Mouse (Mus musculus) left cerebral cortex, postnatal 4 days (tissue): ENCODE measurements around the gene Ppil1. TPM values are rescaled to one million over a fixed set of nuclear protein-coding genes. Genes with fewer than 3 reads are reported as not detected.

Experiments used
- DNase-seq: peaks from one replicate; pipeline ENCODE4 v3.0.0-alpha.2; 2022
- intact Hi-C: fragments of 180-260 bp; cut with DNase I; formaldehyde crosslinking; loops from one replicate; pipeline ENCODE4 v1.15.1; 2025
- total RNA-seq, 2 experiments: library from RNA; stranded (reverse); gene quantifications; 2 replicates each; pipeline ENCODE4 v1.2.3; 2021

The Ppil1 gene
- total RNA-seq = 10 to 100 TPM; 35.1 to 40.5 TPM

DNA sequence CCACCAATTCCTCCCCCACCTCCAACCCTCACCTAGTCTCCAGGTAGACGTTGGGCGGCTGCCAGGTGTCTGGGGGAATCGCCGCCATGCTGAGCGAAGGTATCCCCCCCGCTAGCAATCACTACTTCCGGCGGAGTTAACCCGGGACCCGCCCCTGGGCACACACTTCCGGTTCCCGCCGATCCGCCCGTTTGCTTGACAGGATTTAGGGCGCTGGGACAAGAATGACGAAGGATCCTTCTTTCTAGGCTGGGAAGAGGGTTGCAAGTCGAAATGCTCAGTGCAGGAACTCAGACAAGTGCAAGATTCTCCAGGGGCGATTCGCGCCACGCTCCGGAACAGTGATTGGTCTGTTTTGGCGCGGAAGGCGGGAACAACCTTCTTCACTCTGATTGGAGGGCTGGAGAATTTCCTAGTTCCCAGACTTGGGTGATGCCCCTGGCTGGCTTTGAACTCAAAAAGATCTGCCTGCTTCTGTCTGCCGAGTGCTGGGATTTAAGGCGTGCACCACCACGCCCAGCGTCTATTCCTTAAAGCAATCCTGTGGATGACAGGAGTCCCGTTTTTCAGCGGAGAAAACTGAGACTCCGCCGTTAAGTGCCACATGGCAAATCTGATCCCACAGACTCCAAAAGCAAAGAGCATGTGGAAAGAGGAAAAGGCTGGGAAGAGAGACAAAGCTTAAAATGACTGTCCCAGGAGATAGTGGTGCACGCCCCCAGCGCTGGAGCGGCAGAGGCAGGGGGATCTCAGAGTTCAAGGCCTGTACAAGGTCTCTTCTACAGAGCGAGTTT lies at the start of gene Ppil1:
Gene Ppil1 (minus strand): TSS at position 347 of the 794 bp plus-strand sequence.
- intact Hi-C loops = no loop called here
- peak; percentile 82 for DNase-seq

DNA sequence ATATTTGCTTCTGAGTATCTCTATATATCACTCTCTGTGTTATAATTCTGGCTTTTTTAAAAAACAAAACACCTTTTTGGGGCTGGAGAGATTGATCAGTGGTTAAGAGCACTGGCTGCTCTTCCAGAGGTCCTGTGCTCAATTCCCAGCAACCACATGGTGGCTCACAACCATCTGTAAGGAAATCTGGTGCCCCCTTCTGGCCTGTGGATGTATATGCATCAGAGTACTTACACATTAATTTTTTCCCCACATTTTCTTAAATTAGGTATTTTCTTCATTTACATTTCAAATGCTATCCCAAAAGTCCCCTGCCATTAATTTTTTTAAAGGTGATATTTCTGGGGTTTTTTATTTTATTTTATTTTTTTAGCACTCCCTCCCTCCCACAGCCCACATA lies 49.3 kb upstream of the Ppil1 start:
- intact Hi-C loops = no loop called here
- DNase-seq = no peak

DNA sequence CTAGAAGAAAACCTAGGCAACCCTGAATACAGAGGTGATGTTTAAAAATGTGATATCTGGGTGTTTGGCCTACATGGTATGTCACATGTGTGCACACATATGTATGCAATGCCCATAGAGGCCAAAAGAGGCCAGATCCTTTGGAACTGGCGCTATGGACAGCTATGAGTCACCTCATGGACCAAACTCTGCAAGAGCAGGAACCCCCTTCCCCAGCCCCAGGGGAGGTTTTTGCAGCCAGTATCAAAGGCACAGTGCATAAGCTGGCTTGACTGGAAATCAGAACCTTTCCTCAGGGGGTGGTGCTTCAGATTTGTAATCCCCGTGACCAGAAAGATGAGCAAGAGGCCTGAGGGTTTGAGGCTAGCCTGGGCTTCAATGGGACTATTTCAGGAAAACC lies 48.1 kb upstream of the Ppil1 start:
- DNase-seq = no peak
- intact Hi-C loops = no loop called here

DNA sequence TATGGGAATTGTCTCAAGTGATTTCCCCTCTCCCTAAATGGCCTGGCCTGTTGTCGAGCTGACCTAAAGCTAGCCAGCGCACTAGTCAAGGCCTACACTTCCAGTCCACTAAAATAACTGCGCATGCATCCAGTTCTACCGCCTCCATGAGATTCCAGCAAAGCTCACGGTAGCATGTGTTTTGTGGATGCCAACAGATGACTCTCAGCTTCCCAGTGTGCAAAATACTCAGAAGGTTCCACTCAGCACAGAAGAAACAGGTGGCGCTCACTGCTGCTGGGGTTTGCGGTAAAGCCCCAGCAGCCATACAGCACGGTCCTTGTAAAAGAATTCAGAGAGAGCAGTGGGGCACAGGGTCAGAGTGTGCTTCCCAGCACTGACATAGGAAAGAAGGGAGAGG lies 47.6 kb upstream of the Ppil1 start:
- DNase-seq = no peak
- intact Hi-C loops = no loop called here

DNA sequence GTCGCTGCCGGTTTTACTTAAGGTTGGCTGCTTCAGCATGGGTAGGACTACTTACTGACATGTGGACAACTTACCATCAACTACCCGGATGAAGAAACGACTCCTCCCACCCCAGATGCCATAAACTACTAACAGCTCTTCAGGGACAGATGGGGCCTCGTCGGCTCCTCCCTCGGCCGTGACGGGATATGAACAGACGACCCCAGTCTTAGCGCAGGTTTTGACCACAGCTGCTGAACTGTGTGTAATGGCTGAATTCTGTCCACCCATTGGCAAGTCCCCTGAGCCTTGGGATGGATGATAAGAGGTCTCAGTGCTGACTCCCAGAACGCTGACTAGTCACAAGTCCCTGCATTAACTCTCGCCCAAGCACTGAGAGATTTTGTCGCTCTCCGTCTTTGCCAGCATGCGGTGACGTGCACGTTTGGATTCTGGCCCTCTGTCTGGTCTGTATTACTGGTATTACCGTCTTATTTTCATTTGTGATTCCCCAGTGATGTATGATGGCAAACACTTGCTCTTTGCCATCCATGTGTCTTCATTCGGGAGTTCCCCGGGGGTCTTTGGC lies 46.2 kb upstream of the Ppil1 start:
- intact Hi-C loops = no loop called here
- DNase-seq = peak; percentile 47

DNA sequence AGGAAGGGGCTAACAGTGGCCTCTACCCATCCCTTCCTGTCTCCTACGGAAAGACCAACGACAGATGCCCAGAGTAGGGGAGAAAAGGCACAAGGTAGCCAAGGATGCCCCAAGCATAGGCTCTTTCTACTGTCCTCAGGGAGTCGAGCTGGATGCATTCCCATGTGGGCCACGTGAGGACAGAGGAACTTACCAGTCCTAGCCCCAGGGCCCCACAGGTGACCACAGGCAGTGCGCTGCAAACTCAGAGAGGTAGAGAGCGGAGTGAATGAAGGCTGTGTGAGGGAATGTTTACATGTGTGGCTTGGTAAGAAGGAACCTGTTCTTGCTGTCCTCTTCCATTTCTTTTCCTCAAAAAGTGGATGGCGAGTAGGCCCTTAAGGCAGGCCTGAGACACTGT lies 41.9 kb upstream of the Ppil1 start:
- no peak for DNase-seq
- intact Hi-C loops = no loop called here

DNA sequence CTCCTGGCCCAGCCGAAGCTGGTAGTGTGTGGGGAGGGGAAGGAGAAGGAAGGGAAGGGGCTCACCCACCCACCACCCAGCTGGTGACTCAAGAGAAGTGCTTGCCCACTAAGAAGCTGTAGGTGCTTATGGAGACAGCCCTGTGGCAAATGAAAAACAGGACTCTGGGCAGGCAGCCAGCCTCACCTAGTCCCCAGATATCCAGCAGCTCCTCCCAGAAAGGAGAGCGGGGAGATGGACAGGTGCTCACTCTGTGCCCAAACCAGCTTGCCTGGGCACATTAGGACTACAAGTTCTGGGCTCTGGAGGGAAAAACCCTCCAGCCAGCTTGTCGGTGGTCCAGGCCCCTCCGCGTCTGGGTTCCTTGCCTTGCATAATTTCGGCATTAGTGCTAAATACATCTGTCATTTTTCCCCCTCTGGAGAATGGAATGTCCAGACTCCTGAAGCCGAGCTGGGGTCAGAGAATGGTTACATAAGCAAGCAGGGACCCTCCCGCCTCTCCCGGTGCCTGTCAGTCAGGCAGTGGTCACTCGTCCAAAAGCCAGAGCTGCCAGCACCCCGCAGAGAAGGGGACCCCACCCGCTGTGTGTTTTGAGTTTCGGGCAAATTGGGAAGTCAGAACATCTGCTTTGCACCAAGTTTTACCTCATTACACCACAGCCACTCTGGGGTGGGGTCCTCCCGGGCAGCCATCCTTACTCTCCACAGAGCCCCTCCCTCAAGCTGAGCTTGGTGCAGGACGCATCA lies 41.2 kb upstream of the Ppil1 start:
- no peak for DNase-seq
- intact Hi-C loops = no loop called here

DNA sequence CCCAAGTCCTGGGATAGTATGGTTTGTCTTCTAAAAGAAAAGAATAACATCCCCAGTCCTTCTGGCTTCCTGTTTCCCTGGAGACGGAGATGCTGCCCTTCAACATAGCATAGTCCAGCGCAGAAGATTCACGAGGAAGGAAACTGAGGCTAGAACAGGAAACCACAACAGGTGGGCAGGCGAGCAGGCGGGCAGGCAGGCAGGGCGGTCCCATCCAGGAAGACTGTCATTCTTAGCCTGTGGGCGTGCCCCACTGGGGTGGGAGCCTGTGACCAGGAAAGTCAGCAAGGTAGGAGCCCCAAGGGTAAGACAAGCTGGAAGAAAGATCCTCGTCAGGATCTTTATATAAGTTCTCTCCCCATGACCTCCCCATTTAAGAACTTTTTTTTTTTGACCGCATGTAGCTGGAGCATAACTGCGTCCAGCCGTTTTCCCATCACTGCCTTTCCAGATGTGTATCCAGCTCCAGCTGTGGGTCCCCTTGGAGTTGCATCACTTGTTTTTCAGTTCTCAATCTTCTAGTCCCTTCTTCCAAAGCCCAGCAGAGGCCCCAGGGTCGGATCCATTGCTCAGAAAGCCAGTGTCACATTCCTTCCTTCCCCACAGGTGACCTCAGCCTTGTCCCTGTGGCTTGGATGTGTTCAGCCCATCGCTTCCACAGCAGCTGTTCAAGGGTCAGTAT lies 40.5 kb upstream of the Ppil1 start:
- intact Hi-C loops = no loop called here
- DNase-seq = no peak

DNA sequence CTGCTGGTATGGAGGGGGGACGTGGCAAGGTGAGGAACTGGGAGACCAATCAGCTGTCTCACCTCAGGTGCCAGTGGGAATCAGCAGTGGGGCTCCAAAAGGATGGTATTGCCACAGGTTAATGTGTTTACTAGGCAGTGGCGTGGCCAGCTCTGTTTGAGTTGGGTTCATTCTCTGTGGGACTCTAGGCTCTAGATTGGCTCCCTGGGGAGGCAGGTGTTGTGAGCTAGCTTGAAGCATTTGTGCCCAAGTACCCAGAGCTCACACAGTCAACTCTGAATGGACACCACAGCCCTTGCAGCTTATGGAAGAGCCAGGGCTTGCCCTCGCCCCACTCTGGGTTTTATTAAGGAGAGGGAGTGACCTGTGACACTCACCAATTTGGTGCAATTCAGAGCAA lies 39.9 kb upstream of the Ppil1 start:
- intact Hi-C loops = no loop called here
- no peak for DNase-seq

DNA sequence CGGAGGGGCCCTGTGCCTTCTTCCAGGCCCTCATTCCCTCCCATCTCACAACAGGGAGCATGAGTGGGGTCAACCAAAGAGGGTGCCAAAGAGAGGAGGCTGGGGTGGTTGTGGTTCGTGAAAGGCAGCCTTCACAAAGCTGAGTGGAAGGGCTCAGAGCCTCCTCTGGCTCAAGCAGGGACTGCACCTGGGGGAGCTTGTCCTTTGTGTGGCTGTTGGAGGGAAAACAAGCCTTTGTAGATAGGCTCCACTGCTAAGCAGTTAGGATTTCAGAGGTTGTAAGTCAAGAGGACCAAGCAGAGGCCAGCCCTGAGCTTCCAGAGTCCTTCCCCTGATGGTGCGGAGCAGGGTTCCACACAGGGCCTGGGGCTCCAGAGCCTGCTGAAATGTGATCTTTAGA lies 39.1 kb upstream of the Ppil1 start:
- peak; percentile 21 for DNase-seq
- intact Hi-C loops = no loop called here

DNA sequence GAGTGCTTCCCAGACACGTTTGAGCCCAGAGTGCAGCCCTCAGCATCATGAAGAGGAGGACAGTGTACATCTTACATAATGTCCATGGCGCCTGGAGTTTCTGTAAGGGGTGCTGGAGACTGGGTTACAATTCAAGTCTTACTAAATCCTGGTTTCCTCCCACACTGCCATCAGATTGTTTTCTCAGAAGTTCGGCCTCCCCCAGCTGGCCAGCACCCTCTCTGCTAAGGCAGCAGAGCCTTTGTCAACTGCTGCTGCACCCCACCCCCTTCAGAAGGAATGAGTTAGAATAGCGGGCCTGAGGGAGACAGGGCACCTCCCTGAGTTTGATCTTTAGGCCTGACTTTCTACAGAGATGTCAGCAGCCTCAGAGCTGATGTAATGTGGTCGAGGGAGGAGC lies 38.2 kb upstream of the Ppil1 start:
- DNase-seq = no peak
- intact Hi-C loops = no loop called here

DNA sequence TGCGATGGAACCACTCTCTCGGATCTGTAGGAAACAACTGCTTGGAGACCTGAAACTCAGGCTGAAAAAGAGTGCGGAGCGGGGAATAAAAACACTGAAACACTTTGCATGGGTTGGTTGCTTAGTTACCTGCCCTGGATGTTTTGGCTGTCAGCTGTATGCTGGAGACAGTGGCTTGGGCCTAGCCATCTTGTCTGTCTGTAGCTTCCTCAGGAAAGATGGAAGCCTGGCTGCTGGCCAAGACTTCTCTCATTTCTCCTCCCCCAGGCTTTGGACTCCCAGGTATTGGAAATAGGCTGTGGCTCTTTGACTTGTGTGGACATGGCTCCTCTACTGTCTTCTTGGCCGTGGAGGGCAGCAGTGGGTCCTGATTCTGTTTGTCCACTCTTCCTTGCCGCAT lies 37.4 kb upstream of the Ppil1 start:
- no peak for DNase-seq

DNA sequence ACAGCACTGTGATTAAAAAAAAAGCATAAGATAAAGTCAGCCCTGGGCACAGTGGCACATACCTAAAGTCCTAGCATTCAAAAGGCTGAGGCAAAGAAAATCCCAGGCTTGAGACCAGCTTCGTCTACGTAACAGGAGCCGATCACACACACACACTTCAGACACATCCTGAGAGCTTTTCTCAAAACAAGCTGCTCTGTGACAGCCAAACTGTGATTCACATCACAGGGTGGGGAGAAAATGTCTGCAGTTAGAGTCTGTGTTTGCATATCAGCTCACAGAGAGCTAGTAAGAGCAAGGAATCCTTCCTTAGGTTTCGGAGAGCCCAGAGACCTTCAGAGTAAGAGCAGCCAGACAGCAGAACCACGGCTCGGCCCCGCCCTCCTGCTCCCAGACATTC lies 36.9 kb upstream of the Ppil1 start:
- intact Hi-C loops = no loop called here
- DNase-seq = no peak

More for the DNA sequence above, 37.4 kb upstream of the Ppil1 start:
- intact Hi-C loops = no loop called here

DNA sequence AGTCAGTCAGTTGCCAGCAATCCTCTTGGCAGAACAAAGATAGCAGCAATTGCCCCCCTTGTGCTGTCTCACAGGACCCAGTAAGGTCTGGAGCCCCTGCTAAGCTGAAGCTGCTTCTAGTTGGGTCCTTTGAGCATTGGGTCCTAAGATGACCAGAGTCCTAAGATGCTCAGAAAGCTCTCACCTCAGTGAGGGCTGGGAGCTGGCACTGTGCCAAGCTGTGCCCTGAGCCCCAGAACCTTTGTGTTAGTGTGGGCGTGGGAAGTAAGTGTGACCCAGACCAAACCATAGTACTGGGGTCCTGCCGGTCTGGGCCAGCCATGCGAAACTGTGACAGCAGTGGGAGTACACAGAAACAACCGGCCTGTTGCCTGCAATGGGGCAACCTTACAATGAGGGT lies 35.3 kb upstream of the Ppil1 start:
- intact Hi-C loops = no loop called here
- DNase-seq = no peak

DNA sequence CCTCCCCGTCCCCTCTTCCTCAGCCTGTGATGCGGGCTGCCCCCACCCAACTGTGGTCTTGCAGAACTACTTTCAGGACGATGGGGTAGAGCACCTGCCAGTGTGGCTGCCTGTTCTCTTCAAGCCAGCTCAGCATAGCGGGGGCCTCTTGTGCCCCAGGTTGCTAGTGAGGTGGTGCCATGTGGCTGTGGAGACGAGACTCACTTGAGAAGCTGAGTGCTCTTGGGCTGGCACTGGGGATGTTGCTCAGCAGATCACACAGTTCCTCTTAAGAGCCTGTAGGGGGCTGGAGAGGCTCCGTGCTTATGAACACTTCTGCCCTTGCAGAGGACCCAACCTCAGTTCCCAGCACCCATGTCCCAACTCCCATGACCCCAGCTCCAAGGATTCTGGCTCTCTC lies 33.8 kb upstream of the Ppil1 start:
- intact Hi-C loops = no loop called here
- DNase-seq = no peak

DNA sequence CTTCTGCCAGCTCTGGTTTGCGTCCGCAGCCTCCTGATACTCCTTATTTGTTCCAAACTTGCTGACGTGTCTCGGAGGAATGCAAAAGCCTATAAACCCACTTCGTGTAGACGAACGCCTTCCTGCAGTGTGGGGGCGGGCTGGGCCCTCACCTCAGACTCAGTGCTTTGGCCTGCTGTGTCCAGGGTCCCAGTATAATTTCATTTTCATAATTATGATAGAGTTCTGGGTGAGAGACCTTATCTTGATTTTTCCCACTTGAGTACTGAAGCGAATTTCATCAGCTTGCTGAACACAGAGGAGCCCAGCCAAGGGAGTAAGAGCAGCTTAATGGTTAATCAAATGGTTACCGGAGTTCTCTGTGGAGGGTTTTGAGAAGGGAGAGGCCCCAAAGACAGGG lies 33.3 kb upstream of the Ppil1 start:
- intact Hi-C loops = no loop called here
- DNase-seq = no peak

DNA sequence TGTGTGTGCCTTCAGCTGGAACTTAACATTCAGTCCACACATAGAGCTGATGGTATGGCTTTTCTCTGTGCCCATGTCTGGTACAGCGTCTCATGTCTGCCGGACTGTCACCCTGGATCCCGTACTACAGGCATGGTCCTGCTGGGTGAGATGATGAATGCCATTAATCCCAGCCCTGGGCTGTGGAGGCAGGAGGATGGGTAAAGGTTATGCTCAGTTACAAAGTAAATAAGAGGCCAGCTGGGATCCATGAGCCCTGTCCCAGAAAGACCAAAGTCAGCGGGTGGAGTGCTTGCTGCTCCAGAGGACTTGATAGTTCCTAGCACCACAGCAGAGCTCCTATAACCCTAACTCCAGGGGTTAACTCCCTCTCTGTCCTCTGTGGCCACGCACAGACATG lies 31.8 kb upstream of the Ppil1 start:
- DNase-seq = no peak
- intact Hi-C loops = no loop called here

DNA sequence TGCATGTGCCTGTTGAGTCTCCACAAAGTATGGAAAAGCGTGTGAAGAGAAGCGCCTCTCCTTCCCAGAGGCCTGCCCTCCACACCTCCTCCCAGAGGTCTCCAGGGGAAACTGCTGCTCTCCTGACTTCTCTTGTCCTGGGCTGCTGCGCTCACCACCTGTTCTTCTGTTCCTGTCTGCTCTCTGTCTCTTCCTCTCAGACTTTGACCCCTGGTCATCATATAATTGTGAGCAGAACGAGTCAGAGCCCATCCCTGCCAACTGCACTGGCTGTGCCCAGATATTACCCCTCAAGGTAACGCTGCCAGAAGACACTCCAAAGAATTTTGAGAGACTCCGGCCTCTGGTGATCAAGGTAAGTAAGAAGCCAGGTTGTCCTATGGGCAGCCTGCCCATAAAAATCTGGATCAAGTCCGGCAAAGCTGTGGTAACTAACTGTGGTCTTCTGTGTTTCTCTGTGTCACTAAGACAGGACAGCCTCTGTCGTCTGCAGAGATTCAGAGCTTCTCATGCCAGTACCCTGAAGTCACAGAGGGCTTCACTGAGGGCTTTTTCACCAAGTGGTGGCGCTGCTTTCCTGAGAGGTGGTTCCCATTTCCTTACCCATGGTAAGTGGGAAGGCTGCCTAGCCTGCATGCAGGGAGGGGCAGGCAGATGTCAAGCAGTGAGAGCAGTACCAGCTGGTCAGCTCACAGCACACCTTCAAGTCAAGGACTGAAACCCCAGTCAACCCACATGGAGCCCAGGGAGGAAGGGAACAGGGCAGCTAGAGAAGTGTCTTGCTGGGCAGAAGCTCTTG lies 30.0 kb upstream of the Ppil1 start:
- intact Hi-C loops = no loop called here
- peak; percentile 48 for DNase-seq

DNA sequence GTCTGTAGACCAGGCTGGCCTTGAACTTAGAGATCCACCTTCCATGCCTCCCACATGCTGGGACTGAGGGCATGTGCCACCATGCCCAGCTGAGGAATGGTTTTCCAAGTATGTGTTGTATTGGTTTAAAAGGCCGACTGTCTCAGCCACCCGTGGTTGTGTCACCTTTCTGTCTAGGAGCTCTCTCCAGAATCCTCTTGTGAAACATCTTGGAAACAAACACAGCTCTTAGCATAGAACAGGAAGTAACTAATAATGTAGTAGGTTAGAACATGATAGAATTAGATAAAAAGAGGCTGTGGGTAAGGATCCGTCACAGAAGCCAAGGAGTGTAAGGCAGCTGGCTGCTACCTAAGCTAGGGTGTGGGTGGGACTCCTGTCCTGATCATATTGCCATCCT lies 29.0 kb upstream of the Ppil1 start:
- intact Hi-C loops = no loop called here
- no peak for DNase-seq

DNA sequence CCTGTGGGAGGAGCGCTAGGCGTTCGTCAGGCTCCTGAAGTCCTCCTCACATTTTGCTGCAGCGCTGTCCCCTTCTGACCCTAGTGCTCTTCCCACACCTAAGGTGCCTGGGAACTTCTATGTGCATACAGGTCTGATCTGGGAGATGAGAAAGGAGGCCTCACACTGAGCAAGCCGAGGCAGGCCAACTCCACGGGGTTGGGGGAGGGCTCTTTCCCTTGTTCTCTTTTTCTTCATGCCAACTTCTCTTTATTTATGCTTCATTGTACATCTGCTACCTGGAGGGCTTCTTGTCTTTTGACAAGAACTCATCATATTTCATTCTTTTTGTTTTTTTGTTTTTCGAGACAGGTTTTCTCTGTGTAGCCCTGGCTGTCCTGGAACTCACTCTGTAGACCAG lies 27.8 kb upstream of the Ppil1 start:
- no peak for DNase-seq
- intact Hi-C loops = no loop called here
